Mouse (Mus musculus): ENCODE measurements around the gene Ier3.

The Ier3 gene

GRCm38 (mm10) chr17:35812307-35812706 is 9.2 kb upstream of the Ier3 start:
- no peak for DNase-seq

- no peak for DNase-seq
These were observed 8.7 kb upstream of the Ier3 start for GRCm38 (mm10) chr17:35812736-35813135.

DNA sequence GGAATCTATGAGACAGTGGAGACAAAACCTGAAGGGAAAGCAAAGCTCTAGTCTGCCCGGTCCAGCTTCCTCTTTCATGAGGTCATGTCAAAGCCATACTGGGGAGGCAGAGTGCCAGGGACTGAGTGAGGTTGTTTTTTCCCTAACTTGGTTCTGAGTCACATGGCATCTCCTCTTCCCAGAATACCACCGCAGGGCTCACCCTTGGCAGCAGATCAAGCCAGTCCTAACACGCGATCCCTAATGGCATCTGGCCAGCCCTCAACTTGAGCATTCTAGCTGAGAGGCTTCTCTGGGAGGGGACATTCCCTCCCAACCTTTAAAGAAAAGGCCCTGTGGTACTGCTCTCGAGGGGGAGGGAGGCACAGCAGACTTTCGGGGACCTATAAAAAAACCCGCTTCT is 8.2 kb upstream of the Ier3 start:
- peak; percentile 44 to 63 for DNase-seq

- DNase-seq = no peak
These were observed 7.8 kb upstream of the Ier3 start for GRCm38 (mm10) chr17:35813653-35814052.

DNA sequence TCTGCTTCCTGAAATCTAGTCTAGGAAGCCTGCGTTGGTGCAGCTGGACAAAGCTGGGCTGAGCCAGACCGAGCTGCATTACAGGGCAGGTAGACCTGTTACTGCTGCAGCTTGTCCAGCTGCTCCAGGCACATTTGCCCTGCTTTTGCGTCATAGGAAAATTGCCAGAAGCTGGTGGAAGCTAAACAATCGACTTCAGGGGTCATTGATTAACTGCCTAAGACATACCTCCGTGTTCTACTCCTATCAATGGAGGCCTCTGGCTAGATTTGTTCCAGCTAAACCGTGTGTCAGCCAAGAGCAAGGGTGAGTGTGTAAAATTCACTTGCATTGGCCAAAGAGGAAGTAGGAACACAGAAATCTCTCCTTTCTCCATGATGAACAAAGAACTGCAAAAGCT is 6.8 kb upstream of the Ier3 start:
- DNase-seq = no peak

DNA sequence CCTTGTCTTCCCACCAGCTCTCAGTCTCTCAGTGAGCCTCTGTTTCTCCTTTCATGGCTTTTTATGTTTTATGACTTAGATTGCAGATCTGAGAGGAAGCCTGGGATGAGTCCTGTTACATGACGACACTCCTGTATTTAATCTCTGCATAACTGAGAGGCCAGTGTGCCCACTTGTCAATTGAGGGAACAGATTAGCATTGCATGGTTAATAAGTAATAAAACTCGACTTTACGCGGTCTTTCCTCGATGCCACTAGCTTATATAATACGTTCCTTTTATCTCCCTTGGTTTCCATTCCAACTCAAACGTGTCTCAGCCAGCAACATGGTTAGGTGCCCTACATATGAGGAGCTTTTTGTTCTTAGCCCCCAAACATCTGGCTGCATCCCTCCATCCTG is 5.6 kb upstream of the Ier3 start:
- no peak for DNase-seq

- no peak for DNase-seq
These were observed 4.8 kb upstream of the Ier3 start for GRCm38 (mm10) chr17:35816686-35817085.

DNA sequence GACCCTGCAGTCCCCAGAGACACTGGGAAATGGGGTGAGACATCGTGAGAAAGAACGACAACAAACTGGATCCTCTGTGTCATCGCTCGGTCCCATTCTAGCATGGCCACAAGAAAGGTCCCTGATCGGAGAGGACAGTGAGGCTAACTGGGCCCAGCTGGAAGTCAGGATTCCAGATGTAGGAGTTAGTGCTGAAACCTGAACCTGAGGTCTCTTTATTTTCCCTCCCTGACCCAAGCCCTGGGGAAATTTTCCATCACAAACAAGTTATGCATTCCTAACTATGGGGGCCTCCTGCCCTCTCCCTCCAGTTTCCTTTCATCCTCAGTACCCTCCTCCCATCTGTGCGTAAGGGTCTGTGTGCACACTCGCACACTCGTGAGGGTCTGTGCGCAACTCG is 4.3 kb upstream of the Ier3 start:
- no peak for DNase-seq

- DNase-seq = no peak
These were observed 1.4 kb upstream of the Ier3 start for GRCm38 (mm10) chr17:35820111-35820510.

DNA sequence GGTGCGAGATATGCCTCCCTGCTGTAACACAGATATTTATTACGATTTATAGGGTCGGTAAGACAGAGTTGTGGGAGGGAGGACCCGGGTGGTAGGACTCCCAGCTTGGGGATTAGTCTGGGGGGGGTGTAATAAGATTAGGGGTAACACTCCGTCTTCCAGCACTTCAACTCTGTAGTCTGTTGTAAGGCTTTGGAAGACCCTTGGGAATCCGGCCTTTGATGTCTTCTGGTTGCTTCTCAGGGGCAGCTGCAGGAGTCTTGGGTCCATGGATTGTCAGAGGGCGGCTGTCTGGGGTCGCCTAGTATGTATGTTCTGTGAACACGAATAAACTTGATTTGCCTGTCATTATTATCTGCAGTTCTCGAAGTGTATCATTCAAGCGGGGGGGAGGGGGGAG is 1.1 kb downstream of the Ier3 start:
- DNase-seq = no peak

GRCm38 (mm10) chr17:35822964-35823937 is 1.8 kb downstream of the Ier3 start, which contains the start of gene Flot1:
Gene Flot1 (plus strand): TSS chr17:35823230.
- DNase-seq = peak; percentile 80 to 88

- no peak for DNase-seq
These were observed 2.9 kb downstream of the Ier3 start for GRCm38 (mm10) chr17:35824402-35824801.

DNA sequence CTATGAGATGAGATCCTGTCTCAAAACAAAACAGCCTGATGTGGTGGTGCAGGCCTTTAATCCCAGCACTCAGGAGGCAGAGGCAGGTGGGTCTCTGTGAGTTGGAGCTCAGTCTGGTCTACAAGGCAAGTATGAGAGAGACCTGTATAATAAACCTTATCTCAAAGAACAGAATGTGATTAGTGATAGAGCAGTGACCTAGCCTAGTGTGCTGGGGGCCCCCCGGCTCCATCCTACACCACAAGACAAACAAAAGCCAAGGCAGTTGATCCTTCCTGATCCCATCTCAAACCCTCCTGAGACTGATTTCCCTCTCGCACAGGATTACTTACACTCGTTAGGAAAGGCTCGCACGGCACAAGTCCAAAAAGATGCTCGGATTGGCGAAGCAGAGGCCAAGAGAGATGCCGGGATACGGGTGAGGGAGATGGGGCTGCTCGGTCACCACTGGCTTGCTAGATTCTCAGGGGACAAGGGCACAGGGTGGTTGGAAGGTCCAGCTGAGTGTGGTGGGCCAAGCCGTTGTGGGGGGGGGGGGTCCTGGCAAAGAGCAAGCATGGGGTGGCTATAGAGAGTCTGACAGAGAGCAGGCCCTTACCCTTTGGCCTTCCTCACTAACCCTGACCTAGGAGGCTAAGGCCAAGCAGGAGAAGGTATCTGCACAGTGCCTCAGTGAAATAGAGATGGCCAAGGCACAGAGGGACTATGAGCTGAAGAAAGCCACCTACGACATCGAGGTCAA is 3.8 kb downstream of the Ier3 start:
- DNase-seq = no peak

DNA sequence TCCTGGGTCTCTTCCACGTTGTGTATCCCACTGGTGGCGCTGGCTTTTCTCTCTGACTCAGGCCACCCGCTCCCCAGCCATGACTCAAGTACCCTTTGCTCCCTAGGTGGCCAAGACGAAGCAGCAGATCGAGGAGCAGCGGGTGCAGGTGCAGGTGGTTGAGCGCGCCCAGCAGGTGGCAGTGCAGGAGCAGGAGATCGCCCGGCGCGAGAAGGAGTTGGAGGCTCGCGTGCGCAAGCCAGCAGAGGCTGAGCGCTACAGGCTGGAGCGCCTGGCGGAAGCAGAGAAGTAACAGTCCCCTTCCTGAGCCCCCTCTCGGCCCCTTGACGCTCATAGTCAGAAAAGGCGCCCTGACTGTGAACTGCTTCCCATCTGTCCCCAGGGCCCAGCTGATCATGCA is 8.3 kb downstream of the Ier3 start:
- DNase-seq = peak; percentile 87 to 90

DNA sequence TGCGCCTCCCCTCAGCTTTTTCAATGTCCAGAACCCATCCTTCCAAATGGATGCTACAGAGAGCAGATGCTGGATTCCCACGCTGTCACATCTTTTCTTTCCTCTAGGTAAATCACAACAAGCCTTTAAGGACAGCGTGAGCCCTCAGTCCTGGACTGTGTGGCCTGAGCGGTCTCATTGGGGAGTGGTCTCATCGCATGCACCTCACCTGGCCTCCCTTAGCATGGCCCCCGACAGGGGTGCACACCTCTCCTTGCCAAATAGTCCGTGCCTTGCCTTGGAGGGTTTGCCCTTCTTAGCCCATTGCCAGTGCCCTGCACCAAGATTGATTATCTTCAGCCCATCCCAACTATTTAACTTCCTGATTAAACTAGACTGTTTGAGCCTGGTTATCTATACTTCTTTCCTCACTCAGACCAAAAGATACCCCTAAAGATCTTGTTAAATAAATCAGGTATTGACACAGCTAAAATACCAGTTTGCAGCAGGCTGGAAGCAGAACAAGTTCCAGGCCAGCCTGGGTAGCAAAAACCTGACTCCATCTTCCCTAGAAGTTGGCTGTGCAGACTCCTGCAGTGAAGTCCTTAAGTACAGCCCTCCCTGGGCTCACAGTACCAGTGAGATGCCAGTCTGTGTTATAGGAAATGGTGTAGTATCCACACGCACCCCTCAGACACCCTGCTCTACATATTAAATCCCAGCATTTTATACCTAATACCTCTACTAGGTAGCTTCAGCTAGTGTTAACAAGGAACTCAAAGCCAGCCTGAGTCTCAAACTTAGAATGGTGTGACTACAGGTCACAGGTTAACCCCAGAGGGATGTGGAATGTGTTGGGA is 11.1 kb downstream of the Ier3 start:
- DNase-seq = no peak

DNA sequence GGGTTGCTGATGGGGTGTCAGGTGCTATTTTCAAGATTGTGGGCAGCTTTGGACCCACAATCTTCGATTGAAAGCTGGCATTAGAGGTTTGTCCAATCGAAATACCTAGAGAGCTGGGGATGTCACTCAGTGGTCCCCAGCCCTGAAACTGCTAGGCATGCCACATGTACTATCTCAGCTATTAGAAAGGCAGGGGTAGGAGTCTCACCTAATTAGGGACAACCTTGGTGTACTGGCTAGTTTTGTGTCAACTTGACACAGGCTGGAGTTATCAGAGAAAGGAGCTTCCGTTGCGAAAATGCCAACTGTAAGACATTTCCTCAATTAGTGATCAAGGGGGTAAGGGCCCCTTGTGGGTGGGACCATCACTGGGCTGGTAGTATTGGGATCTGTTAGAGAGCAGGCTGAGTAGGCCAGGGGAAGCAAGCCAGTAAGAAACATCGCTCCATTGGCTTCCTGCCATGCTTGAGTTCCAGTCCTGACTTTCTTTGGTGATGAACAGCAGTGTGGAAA is 11.8 kb downstream of the Ier3 start:
- DNase-seq = no peak

- DNase-seq = no peak
These were observed 12.4 kb downstream of the Ier3 start for GRCm38 (mm10) chr17:35833894-35834293.

GRCm38 (mm10) chr17:35834696-35835422 is 13.4 kb downstream of the Ier3 start:
- DNase-seq = peak in 1 of 2 experiments; percentile 53

GRCm38 (mm10) chr17:35835424-35836140 is 14.1 kb downstream of the Ier3 start:
- peak; percentile 47 to 57 for DNase-seq

GRCm38 (mm10) chr17:35836178-35836965 is 14.9 kb downstream of the Ier3 start:
- peak; percentile 88 to 93 for DNase-seq
